Mouse (Mus musculus) heart, postnatal 0 days (tissue): Measurements from ENCODE around the gene Apobr. TPM values are rescaled to one million over a fixed set of nuclear protein-coding genes. Genes with fewer than 3 reads are reported as not detected.

Experiments
- ATAC-seq: fragments of 200-750 bp; cut with Nextera tagmentation; 2 replicates; pipeline ENCODE4 v1.8.0; 2017; ENCODE audit warnings: low read depth, moderate number of reproducible peaks, moderate library complexity; ENCODE audit not compliant: insufficient read depth
- DNase-seq: peaks from one replicate; pipeline ENCODE4 v3.0.0-alpha.2; 2016; ENCODE audit warnings: low spot score
- H3K27ac ChIP-seq: fragments of 300-500 bp; sonication (generic); 2 replicates; pipeline ENCODE4 v1.5.1; 2014; ENCODE audit warnings: low read depth, mild to moderate bottlenecking
- H3K27me3 ChIP-seq: fragments of 300-500 bp; sonication (generic); 2 replicates; pipeline ENCODE4 v1.6.1; 2014; ENCODE audit warnings: low read length, mixed read lengths; ENCODE audit not compliant: control insufficient read depth, insufficient read depth
- H3K36me3 ChIP-seq: fragments of 300-500 bp; sonication (generic); replicated peaks from 2 replicates; pipeline ENCODE4 v1.6.1; 2014; ENCODE audit warnings: low read length, mixed read lengths; ENCODE audit not compliant: control insufficient read depth, insufficient read depth
- H3K4me1 ChIP-seq: fragments of 300-500 bp; sonication (generic); 2 replicates; pipeline ENCODE4 v1.6.1; 2014; ENCODE audit warnings: antibody characterized with exemption; ENCODE audit not compliant: control insufficient read depth, insufficient read depth
- H3K4me2 ChIP-seq: fragments of 300-500 bp; sonication (generic); 2 replicates; pipeline ENCODE4 v1.6.1; 2014; ENCODE audit warnings: low read depth, mild to moderate bottlenecking, low read length, moderate library complexity
- H3K4me3 ChIP-seq: fragments of 300-500 bp; sonication (generic); 2 replicates; pipeline ENCODE4 v1.5.1; 2014; ENCODE audit warnings: low read depth, low read length
- H3K9ac ChIP-seq: fragments of 300-500 bp; sonication (generic); replicated peaks from 2 replicates; pipeline ENCODE4 v1.6.1; 2014; ENCODE audit warnings: low read depth, low read length, mixed read lengths
- H3K9me3 ChIP-seq: fragments of 300-500 bp; sonication (generic); replicated peaks from 2 replicates; pipeline ENCODE4 v1.6.1; 2016; ENCODE audit warnings: low read length; ENCODE audit not compliant: control insufficient read depth
- CTCF ChIP-seq: IDR thresholded peaks from 2 replicates; pipeline ENCODE4 v1.5.1; 2016; ENCODE audit warnings: antibody characterized with exemption, control low read depth, low read depth
- EP300 ChIP-seq: IDR thresholded peaks from 2 replicates; pipeline ENCODE4 v1.6.1; 2016; ENCODE audit warnings: antibody characterized with exemption, low read depth
- WGBS: fragments of 180-500 bp; shearing (Covaris S2); extraction: QIAGEN DNeasy Blood & Tissue Kit; methylation state at CpG from one replicate; pipeline ENCODE4 v1.1.7; 2014; 5-methylcytosine and 5-hydroxymethylcytosine counted together
- polyA plus RNA-seq: library from polyadenylated mRNA; unstranded; fragments of >200 nt; fragmentation: Nextera tagmentation; extraction: Ambion mirVana; gene quantifications from 2 replicates; pipeline ENCODE4 v1.2.1, GENCODE M21; 2015
- total RNA-seq: library from RNA; depleted of rRNA; stranded (reverse); fragments of >200 nt; gene quantifications from 2 replicates; pipeline ENCODE4 v1.2.3, GENCODE M21; 2014; ENCODE audit warnings: low replicate concordance

The Apobr gene
- total and polyA plus RNA-seq, 2 experiments from 2014 or later = 0.34 TPM; not detected in 1

- WGBS = 57% methylated on average over 8 of the region's 8 CpGs
- Histone ChIP-seq H3K9me3 (no peaks in the 10 kb centered on the region), H3K4me2 (no peak overlapping the region), H3K9ac (no peak overlapping the region), H3K4me3 (no peak overlapping the region), H3K27ac (no peak overlapping the region), H3K27me3 (no peaks in the 10 kb centered on the region), H3K4me1 (peaks cover 9% of the 10 kb centered on the region; the same call in 1 of the 2 replicates), H3K36me3 (peaks cover 11% of the 10 kb centered on the region; the same call in 1 of the 2 replicates)
- no peak for DNase-seq
- TF ChIP-seq EP300 (no peak), CTCF (peak; percentile 49)
- ATAC-seq = no peak
Observed at GRCm38 (mm10) chr7:126579172-126579571, 5.6 kb upstream of the Apobr start.

- no peak overlapping the region for H3K27ac ChIP-seq
- no peak for ATAC-seq
Observed at GRCm38 (mm10) chr7:126581661-126582060, 3.1 kb upstream of the Apobr start.

GRCm38 (mm10) chr7:126582759-126583158 lies 2.0 kb upstream of the Apobr start:
- H3K36me3 ChIP-seq = peaks cover 11% of the 10 kb centered on the region; the same call in 1 of the 2 replicates
- ATAC-seq = peak; percentile 49; the same call in 1 of the 2 replicates
- TF ChIP-seq CTCF (no peak), EP300 (no peak)
- peak overlapping the region; percentile 58 for H3K9ac ChIP-seq
- no peaks in the 10 kb centered on the region for H3K27me3 ChIP-seq
- peak overlapping the region; percentile 67 for H3K4me3 ChIP-seq
- peaks cover 9% of the 10 kb centered on the region; the same call in 1 of the 2 replicates for H3K4me1 ChIP-seq
- H3K4me2 ChIP-seq = peak overlapping the region; percentile 86
- no peak for DNase-seq
- WGBS = 2% methylated on average over 20 of the region's 20 CpGs
- H3K9me3 ChIP-seq = no peaks in the 10 kb centered on the region
- peak overlapping the region; percentile 82 for H3K27ac ChIP-seq

More at GRCm38 (mm10) chr7:126581661-126582060, 3.1 kb upstream of the Apobr start:
- Histone ChIP-seq H3K4me1 (peaks cover 9% of the 10 kb centered on the region; the same call in 1 of the 2 replicates), H3K4me3 (no peak overlapping the region), H3K4me2 (no peak overlapping the region), H3K36me3 (peaks cover 11% of the 10 kb centered on the region; the same call in 1 of the 2 replicates), H3K27me3 (no peaks in the 10 kb centered on the region), H3K9me3 (no peaks in the 10 kb centered on the region), H3K9ac (no peak overlapping the region)
- no peak for DNase-seq
- no peak for TF ChIP-seq CTCF
- TF ChIP-seq EP300 = no peak
- WGBS = 69% methylated on average over 6 of the region's 6 CpGs

GRCm38 (mm10) chr7:126583251-126583709 lies 1.5 kb upstream of the Apobr start:
- H3K4me3 ChIP-seq = peak overlapping the region; percentile 67
- TF ChIP-seq EP300 (no peak), CTCF (no peak)
- WGBS = 1% methylated on average over 22 of the region's 22 CpGs
- H3K9ac ChIP-seq = peak overlapping the region; percentile 58
- DNase-seq = peak; percentile 87
- H3K4me2 ChIP-seq = peak overlapping the region; percentile 86
- peaks cover 9% of the 10 kb centered on the region; the same call in 1 of the 2 replicates for H3K4me1 ChIP-seq
- H3K27ac ChIP-seq = peak overlapping the region; percentile 82
- no peaks in the 10 kb centered on the region for H3K9me3 ChIP-seq
- peak; percentile 84 for ATAC-seq
- no peaks in the 10 kb centered on the region for H3K27me3 ChIP-seq
- peaks cover 11% of the 10 kb centered on the region; the same call in 1 of the 2 replicates for H3K36me3 ChIP-seq

GRCm38 (mm10) chr7:126583761-126584160 lies 981 bp upstream of the Apobr start:
- ATAC-seq = no peak
- no peak for TF ChIP-seq EP300
- TF ChIP-seq CTCF = no peak
- H3K4me3 ChIP-seq = peak overlapping the region; percentile 67
- H3K9ac ChIP-seq = no peak overlapping the region
- peaks cover 9% of the 10 kb centered on the region; the same call in 1 of the 2 replicates for H3K4me1 ChIP-seq
- H3K27ac ChIP-seq = no peak overlapping the region
- peak; percentile 13 for DNase-seq
- no peaks in the 10 kb centered on the region for H3K27me3 ChIP-seq
- H3K36me3 ChIP-seq = peaks cover 6% of the 10 kb centered on the region; the same call in 1 of the 2 replicates
- peak overlapping the region; percentile 86 for H3K4me2 ChIP-seq
- WGBS = 49% methylated on average over 6 of the region's 6 CpGs
- H3K9me3 ChIP-seq = no peaks in the 10 kb centered on the region
